Mouse (Mus musculus) C2C12 (cell line): ENCODE data around the gene Zfp697. TPM values are rescaled to one million over a fixed set of nuclear protein-coding genes. Genes with fewer than 3 reads are reported as not detected.

Experiments used
- H3K27me3 ChIP-seq: one replicate; pipeline ENCODE4 v1.6.1; 2011; ENCODE audit not compliant: control insufficient read depth, insufficient read depth, insufficient read length
- H3K36me3 ChIP-seq: one replicate; pipeline ENCODE4 v1.6.1; 2011; ENCODE audit not compliant: control insufficient read depth, insufficient read depth
- H3K4me3 ChIP-seq: one replicate; pipeline ENCODE4 v1.5.1; 2011; ENCODE audit warnings: mild to moderate bottlenecking, control low read depth; ENCODE audit not compliant: poor library complexity, insufficient read depth, severe bottlenecking
- H3K79me2 ChIP-seq: one replicate; pipeline ENCODE4 v1.6.1; 2011; ENCODE audit not compliant: control insufficient read depth, insufficient read depth
- H3K79me3 ChIP-seq: one replicate; pipeline ENCODE4 v1.6.1; 2011; ENCODE audit warnings: low read depth, control low read depth
- H3ac ChIP-seq: one replicate; pipeline ENCODE3; 2011; ENCODE audit warnings: low read depth; ENCODE audit not compliant: control insufficient read depth, insufficient read length
- CEBPB ChIP-seq: IDR thresholded peaks from one replicate; pipeline ENCODE4 v1.6.1; 2011; ENCODE audit warnings: low read depth, mild to moderate bottlenecking, control low read depth, moderate library complexity
- CTCF ChIP-seq: IDR thresholded peaks from one replicate; pipeline ENCODE4 v1.5.1; 2011; ENCODE audit not compliant: control insufficient read depth, insufficient read depth, insufficient read length
- FOSL1 ChIP-seq: IDR thresholded peaks from one replicate; pipeline ENCODE4 v1.8.0; 2011; ENCODE audit warnings: mild to moderate bottlenecking, low read length; ENCODE audit not compliant: poor library complexity, insufficient read depth, severe bottlenecking
- MAX ChIP-seq: IDR thresholded peaks from one replicate; pipeline ENCODE4 v1.6.1; 2011; ENCODE audit warnings: mild to moderate bottlenecking, control low read depth
- MYOD1 ChIP-seq: IDR thresholded peaks from one replicate; pipeline ENCODE4 v1.6.1; 2011; ENCODE audit warnings: low read depth; ENCODE audit not compliant: control insufficient read depth, insufficient read length
- MYOG ChIP-seq: IDR thresholded peaks from one replicate; pipeline ENCODE4 v1.6.1; 2011; ENCODE audit not compliant: control insufficient read depth, insufficient read length; ENCODE audit errors: extremely low read depth
- USF1 ChIP-seq: IDR thresholded peaks from one replicate; pipeline ENCODE4 v1.6.1; 2011; ENCODE audit warnings: low read depth, mild to moderate bottlenecking, control low read depth, moderate library complexity
- polyA plus RNA-seq: library from polyadenylated mRNA; unstranded; fragments of >200 nt; fragmentation: generic; extraction: Trizol; gene quantifications from one replicate; pipeline ENCODE4 v1.2.1, GENCODE M21; 2012; ENCODE audit warnings: missing spikeins

Gene Zfp697
- polyA plus RNA-seq, 1 experiment, result 7.5 TPM

DNA sequence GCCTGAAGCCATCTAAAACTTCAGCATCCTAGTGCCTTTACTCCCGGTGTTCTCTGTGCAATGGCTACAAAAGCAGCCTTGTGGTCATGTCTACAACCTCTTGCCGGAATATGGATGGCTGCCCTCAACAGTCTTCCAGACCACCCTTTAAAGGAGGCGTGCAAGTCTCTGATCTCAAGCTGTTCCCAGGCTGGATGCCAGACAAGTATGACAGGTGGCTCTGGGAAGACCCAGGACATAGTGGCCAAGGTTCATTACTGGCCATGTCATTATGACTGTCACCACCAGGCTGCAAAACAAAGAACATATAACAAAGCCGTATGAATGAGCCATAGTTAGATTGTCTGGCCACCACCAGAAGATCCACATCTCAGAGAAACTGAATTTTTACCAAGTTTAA is 4.0 kb upstream of the Zfp697 start:
- no peaks in the 10 kb centered on the region for H3K27me3 ChIP-seq
- H3K4me3 ChIP-seq, result no peak overlapping the region
- TF ChIP-seq USF1 (no peak), MAX (no peak), MYOD1 (no peak), CTCF (no peak), FOSL1 (no peak), CEBPB (no peak), MYOG (no peak)
- H3K79me2 ChIP-seq, result peaks cover 15% of the 10 kb centered on the region
- no peaks in the 10 kb centered on the region for H3K36me3 ChIP-seq
- H3K79me3 ChIP-seq, result peaks cover 7% of the 10 kb centered on the region
- no peak overlapping the region for H3ac ChIP-seq

DNA sequence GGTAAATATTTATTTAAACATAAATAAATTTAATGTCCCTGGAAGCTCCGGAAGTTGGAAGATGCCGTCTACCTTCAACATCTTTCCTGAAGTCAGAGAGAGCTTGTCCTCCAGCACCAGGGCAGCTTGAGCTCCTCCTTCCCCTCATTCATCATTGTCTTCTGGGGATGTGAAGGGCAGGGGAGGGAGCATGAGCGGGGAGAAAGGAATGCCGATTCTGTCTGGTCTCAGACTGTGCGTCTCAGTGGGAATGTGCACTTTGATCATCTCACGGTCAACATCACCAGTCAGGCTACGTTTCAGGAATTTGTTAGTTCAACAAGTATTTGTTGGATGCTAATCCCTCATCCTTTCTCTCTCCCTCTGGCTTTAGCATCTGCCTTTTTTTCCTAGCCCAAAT is 3.0 kb upstream of the Zfp697 start:
- H3ac ChIP-seq, result no peak overlapping the region
- peaks cover 15% of the 10 kb centered on the region for H3K79me3 ChIP-seq
- H3K4me3 ChIP-seq, result no peak overlapping the region
- no peak for TF ChIP-seq CEBPB
- no peak for TF ChIP-seq FOSL1
- no peak for TF ChIP-seq MYOG
- peak; percentile 5 for TF ChIP-seq MYOD1
- H3K27me3 ChIP-seq, result no peaks in the 10 kb centered on the region
- no peaks in the 10 kb centered on the region for H3K36me3 ChIP-seq
- peaks cover 24% of the 10 kb centered on the region for H3K79me2 ChIP-seq

DNA sequence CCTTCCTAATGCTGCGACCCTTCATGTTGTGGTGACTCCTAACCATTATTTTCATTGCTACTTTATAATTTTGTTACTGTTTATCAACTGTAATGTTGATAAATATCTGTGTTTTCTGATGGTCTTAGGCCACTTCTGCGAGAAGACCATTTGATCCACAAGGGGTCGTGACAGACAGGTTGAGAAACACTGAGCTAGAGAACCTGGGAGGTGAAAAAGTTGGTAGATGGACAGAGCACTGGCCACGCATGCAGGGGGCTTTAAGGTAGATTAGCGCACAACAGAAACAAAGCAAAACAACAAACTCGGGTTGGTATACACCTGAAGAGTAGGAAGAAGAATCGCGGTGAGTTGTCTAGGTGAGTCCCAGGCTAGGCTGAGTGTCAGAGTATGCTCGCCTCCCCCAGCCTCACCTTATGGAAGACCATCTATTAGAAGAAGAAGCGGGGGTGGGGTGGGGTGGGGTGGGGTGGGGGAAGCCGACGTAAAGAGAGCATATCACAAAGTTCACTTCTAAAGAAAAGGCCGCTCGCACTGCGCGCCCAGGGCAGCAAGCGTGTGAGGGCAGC is 500 bp upstream of the Zfp697 start:
- TF ChIP-seq MAX, result no peak
- no peak for TF ChIP-seq MYOD1
- TF ChIP-seq USF1, result no peak
- TF ChIP-seq FOSL1, result no peak
- TF ChIP-seq CEBPB, result no peak
- TF ChIP-seq CTCF, result no peak
- no peak for TF ChIP-seq MYOG
- Histone ChIP-seq H3K79me3 (peaks cover 37% of the 10 kb centered on the region), H3K79me2 (peaks cover 50% of the 10 kb centered on the region)

DNA sequence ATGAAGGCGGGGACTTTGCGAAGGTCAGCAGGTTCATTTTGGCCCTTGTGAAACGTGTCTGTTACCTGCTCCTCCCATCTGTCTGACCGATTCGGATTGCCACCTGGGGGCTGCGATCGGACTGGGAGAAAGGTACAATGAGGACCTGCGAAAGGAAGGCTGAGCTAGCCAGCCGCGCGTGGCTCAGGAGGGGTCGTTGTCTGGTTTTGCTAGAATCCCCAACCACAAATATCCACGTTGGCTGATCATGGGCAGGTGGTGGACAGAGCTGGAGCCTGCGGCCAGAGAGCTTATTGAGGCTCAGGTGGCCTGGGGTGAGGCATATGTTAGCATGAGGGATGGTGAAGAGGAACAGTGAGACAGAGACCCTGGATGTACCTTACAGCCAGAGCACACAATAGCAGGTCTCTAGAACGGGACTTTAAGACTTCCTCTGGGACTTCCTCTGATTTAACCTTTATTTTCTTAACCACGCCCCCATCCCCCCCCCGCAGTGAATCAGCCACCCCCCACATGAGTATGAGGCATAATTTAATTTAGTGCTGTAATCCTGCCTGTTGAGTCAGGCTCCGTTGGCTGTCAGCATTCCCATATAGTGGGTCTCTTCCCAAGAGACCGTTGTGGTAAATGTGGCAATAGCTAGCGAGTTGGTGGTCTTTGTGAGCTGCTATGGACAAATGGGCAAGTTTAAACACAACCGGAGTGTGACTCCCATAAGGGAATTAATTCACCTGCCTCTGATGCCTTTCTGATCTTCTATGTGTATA is 946 bp downstream of the Zfp697 start:
- H3K36me3 ChIP-seq, result no peaks in the 10 kb centered on the region
- H3ac ChIP-seq, result peak overlapping the region; percentile 85

More for the DNA sequence above, 500 bp upstream of the Zfp697 start:
- H3K27me3 ChIP-seq, result no peaks in the 10 kb centered on the region
- no peaks in the 10 kb centered on the region for H3K36me3 ChIP-seq
- H3K4me3 ChIP-seq, result peak overlapping the region; percentile 64
- H3ac ChIP-seq, result peak overlapping the region; percentile 85

DNA sequence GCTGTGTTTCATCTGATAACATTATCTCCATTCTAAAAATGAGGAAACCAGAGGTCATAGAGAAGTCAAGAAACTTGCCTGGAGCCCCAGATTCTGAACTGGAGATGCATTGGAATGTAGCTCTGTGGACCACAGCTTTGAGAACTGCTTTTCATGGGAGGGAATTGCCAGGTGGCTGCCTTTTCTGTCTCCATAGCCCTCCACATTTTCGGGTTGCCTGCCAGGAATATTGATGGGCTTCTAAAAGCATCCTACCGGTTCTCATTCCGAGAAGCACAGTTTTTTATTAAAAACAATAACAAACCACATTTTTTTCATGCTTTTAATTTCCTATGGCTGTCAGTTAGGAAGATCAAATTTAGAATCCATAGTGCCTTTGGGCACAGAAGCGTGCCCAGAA is 4.8 kb downstream of the Zfp697 start:
- no peak for TF ChIP-seq MAX
- TF ChIP-seq CTCF, result no peak
- no peak for TF ChIP-seq MYOD1
- TF ChIP-seq USF1, result no peak
- TF ChIP-seq FOSL1, result no peak
- no peak for TF ChIP-seq CEBPB
- no peak for TF ChIP-seq MYOG
- no peak overlapping the region for H3ac ChIP-seq
- no peak overlapping the region for H3K4me3 ChIP-seq
- H3K27me3 ChIP-seq, result no peaks in the 10 kb centered on the region
- peaks cover 95% of the 10 kb centered on the region for H3K79me2 ChIP-seq
- peaks cover 4% of the 10 kb centered on the region for H3K36me3 ChIP-seq
- peaks cover 75% of the 10 kb centered on the region for H3K79me3 ChIP-seq

More for the DNA sequence above, 946 bp downstream of the Zfp697 start:
- peaks cover 64% of the 10 kb centered on the region for H3K79me2 ChIP-seq
- H3K4me3 ChIP-seq, result peak overlapping the region; percentile 64
- H3K27me3 ChIP-seq, result no peaks in the 10 kb centered on the region
- TF ChIP-seq FOSL1 (no peak), MYOG (no peak), CEBPB (peak; percentile 90), MAX (no peak), MYOD1 (peak; percentile 40)
- peaks cover 50% of the 10 kb centered on the region for H3K79me3 ChIP-seq

DNA sequence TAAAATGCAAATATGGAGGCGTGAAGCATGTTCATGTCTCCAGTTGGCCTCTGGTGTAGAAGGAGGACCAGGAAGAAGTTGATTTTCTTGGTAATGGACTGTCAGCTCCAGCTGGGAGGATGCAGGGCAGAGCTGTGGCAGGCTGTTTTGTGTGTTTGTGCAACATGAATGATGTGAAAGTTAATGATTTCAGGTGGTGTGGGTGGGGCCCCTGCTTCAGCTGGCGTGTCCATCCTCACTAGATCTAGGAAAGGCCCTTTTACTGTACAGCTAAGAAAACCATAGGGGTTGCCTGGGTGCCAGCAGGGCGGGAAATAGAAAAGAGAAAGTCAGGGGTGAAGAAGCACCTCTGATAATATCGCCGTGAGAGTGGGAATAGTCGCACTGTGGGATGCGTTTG is 5.5 kb downstream of the Zfp697 start:
- no peak overlapping the region for H3K4me3 ChIP-seq
- peaks cover 4% of the 10 kb centered on the region for H3K36me3 ChIP-seq
- H3ac ChIP-seq, result no peak overlapping the region
- no peak for TF ChIP-seq MYOG
- no peak for TF ChIP-seq CEBPB
- TF ChIP-seq MYOD1, result no peak
- no peak for TF ChIP-seq USF1
- H3K79me3 ChIP-seq, result peaks cover 78% of the 10 kb centered on the region
- H3K27me3 ChIP-seq, result no peaks in the 10 kb centered on the region
- H3K79me2 ChIP-seq, result peaks cover 95% of the 10 kb centered on the region
